Mouse (Mus musculus) frontal cortex, adult 2 months (tissue): Measurements from ENCODE around the gene Dok5. TPM values are rescaled to one million over a fixed set of nuclear protein-coding genes. Genes with fewer than 3 reads are reported as not detected.
A peak's percentile ranks its signal among the peaks of the same experiment; 100 is the strongest.

Experiments
- DNase-seq, 2 experiments: peaks; one replicate each; pipeline ENCODE4 v3.0.0; 2022; ENCODE audit warnings: low spot score in 1 of 2; ENCODE audit errors: extremely low spot score in 1 of 2
- polyA plus RNA-seq: library from polyadenylated mRNA; depleted of rRNA; stranded (reverse); fragments of >200 nt; gene quantifications from 2 replicates; pipeline ENCODE4 v1.2.3, GENCODE M21; 2012

Gene Dok5
- polyA plus RNA-seq, 1 experiment: 30.2 TPM

GRCm38 (mm10) chr2:170734446-170734845 lies 2.8 kb downstream of the Dok5 start:
- no peak for DNase-seq

- peak; percentile 76 to 88 for DNase-seq
These were observed 6.8 kb downstream of the Dok5 start for GRCm38 (mm10) chr2:170738446-170738845.

GRCm38 (mm10) chr2:170738891-170739290 lies 7.3 kb downstream of the Dok5 start:
- no peak for DNase-seq

GRCm38 (mm10) chr2:170739713-170740365 lies 8.2 kb downstream of the Dok5 start:
- peak in 1 of 2 experiments; percentile 31 for DNase-seq

- no peak for DNase-seq
These were observed 11.9 kb downstream of the Dok5 start for GRCm38 (mm10) chr2:170743521-170743920.

- DNase-seq: no peak
These were observed 17.3 kb downstream of the Dok5 start for GRCm38 (mm10) chr2:170748901-170749300.

- no peak for DNase-seq
These were observed 20.7 kb downstream of the Dok5 start for GRCm38 (mm10) chr2:170752191-170752850.

GRCm38 (mm10) chr2:170755817-170756216 lies 24.2 kb downstream of the Dok5 start:
- DNase-seq: no peak

- DNase-seq: no peak
These were observed 25.1 kb downstream of the Dok5 start for GRCm38 (mm10) chr2:170756667-170757066.

- DNase-seq: no peak
These were observed 25.7 kb downstream of the Dok5 start for GRCm38 (mm10) chr2:170757228-170757875.

- DNase-seq: no peak
These were observed 26.6 kb downstream of the Dok5 start for GRCm38 (mm10) chr2:170758201-170758600.

- DNase-seq: peak in 1 of 2 experiments; percentile 45
These were observed 33.1 kb downstream of the Dok5 start for GRCm38 (mm10) chr2:170764704-170765103.

GRCm38 (mm10) chr2:170767243-170767642 lies 35.6 kb downstream of the Dok5 start:
- DNase-seq: peak; percentile 82 to 89

GRCm38 (mm10) chr2:170768699-170769098 lies 37.1 kb downstream of the Dok5 start:
- DNase-seq: no peak

GRCm38 (mm10) chr2:170771555-170771954 lies 39.9 kb downstream of the Dok5 start:
- DNase-seq: no peak

GRCm38 (mm10) chr2:170772126-170772884 lies 40.7 kb downstream of the Dok5 start:
- DNase-seq: no peak

- no peak for DNase-seq
These were observed 41.3 kb downstream of the Dok5 start for GRCm38 (mm10) chr2:170772885-170773270.

- DNase-seq: no peak
These were observed 44.0 kb downstream of the Dok5 start for GRCm38 (mm10) chr2:170775577-170775976.

GRCm38 (mm10) chr2:170776107-170776506 lies 44.5 kb downstream of the Dok5 start:
- peak in 1 of 2 experiments; percentile 51 for DNase-seq

GRCm38 (mm10) chr2:170777572-170777971 lies 46.0 kb downstream of the Dok5 start:
- no peak for DNase-seq
